Mouse (Mus musculus) brain, embryonic 14.5 days (tissue): Measurements from ENCODE around the gene Hrh1.

ENCODE experiments used
- CTCF ChIP-seq: fragments of 200-500 bp; IDR thresholded peaks from 2 replicates; pipeline ENCODE4 v1.5.1; 2012; ENCODE audit warnings: inconsistent platforms, mild to moderate bottlenecking, moderate library complexity, borderline replicate concordance; ENCODE audit not compliant: insufficient read depth, insufficient read length; ENCODE audit errors: extremely low read depth
- POLR2A ChIP-seq: fragments of 200-500 bp; IDR thresholded peaks from 2 replicates; pipeline ENCODE4 v1.6.1; 2012; ENCODE audit warnings: mild to moderate bottlenecking, inconsistent platforms, borderline replicate concordance; ENCODE audit not compliant: poor library complexity, insufficient read depth, insufficient read length, severe bottlenecking; ENCODE audit errors: extremely low read depth

GRCm38 (mm10) chr6:114479644-114480410, 82.1 kb downstream of the Hrh1 start:
- no peak for TF ChIP-seq POLR2A
- peak; percentile 45; the same call in 1 of the 2 replicates for TF ChIP-seq CTCF
